Mouse (Mus musculus) olfactory bulb, adult 2 months (tissue): Measurements from ENCODE around the gene Zp2.

Experiments
- CTCF ChIP-seq: fragments of 200-500 bp; IDR thresholded peaks from 2 replicates; pipeline ENCODE4 v1.5.1; 2012; ENCODE audit warnings: low read depth, mild to moderate bottlenecking, low read length, moderate library complexity; ENCODE audit not compliant: insufficient read depth
- POLR2A ChIP-seq: fragments of 200-500 bp; IDR thresholded peaks from 2 replicates; pipeline ENCODE4 v1.6.1; 2012; ENCODE audit warnings: mild to moderate bottlenecking, low read depth, low read length, moderate library complexity; ENCODE audit not compliant: insufficient read depth

DNA sequence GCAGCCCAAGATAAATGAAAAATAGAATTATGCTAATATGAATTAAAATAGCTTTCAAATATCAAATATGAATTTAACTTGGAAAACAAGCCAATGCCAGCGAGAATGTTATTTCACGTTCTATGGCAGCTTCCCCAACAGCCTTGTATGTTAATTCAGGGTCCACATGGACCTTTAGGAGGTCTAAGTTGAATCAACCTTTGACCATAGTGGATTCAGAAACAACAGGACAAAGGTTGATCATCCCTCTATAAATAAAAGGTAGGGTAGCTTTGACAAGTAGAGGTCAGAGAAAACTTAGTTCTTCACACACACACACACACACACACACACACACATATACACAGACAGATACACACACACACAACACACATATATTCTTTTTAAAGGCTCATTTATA lies 5.8 kb upstream of the Zp2 start:
- TF ChIP-seq CTCF (no peak), POLR2A (no peak)
